Mouse (Mus musculus): Measurements from ENCODE around the gene Ostf1. TPM values are rescaled to one million over a fixed set of nuclear protein-coding genes. Genes with fewer than 3 reads are reported as not detected.

The Ostf1 gene
- total RNA-seq, 2 experiments from 2014 or later = 46.5 to 52.2 TPM

- intact Hi-C loops (cut with DNase I) = no loop called here
- DNase-seq = no peak
These were observed 53.2 kb downstream of the Ostf1 start for GRCm38 (mm10) chr19:18578216-18579011.

GRCm38 (mm10) chr19:18577348-18577747, 54.3 kb downstream of the Ostf1 start:
- DNase-seq = no peak
- intact Hi-C loops (cut with DNase I) = no loop called here

- intact Hi-C loops (cut with DNase I) = no loop called here
- no peak for DNase-seq
These were observed 55.7 kb downstream of the Ostf1 start for GRCm38 (mm10) chr19:18575891-18576290.

GRCm38 (mm10) chr19:18573907-18574306, 57.7 kb downstream of the Ostf1 start:
- intact Hi-C loops (cut with DNase I) = no loop called here

GRCm38 (mm10) chr19:18573443-18573842, 58.2 kb downstream of the Ostf1 start:
- no peak for DNase-seq
- intact Hi-C loops (cut with DNase I) = no loop called here

More at GRCm38 (mm10) chr19:18573907-18574306, 57.7 kb downstream of the Ostf1 start:
- no peak for DNase-seq

- no peak for DNase-seq
- intact Hi-C loops (cut with DNase I) = no loop called here
These were observed 62.1 kb downstream of the Ostf1 start for GRCm38 (mm10) chr19:18569496-18569895.

- intact Hi-C loops (cut with DNase I) = no loop called here
- DNase-seq = no peak
These were observed 62.7 kb downstream of the Ostf1 start for GRCm38 (mm10) chr19:18568828-18569430.

GRCm38 (mm10) chr19:18567936-18568827, 63.4 kb downstream of the Ostf1 start:
- intact Hi-C loops (cut with DNase I) = no loop called here
- DNase-seq = no peak

- DNase-seq = no peak
- intact Hi-C loops (cut with DNase I) = no loop called here
These were observed 64.1 kb downstream of the Ostf1 start for GRCm38 (mm10) chr19:18567501-18567900.

- intact Hi-C loops (cut with DNase I) = no loop called here
- DNase-seq = no peak
These were observed 73.9 kb downstream of the Ostf1 start for GRCm38 (mm10) chr19:18557708-18558107.

GRCm38 (mm10) chr19:18555645-18556044, 76.0 kb downstream of the Ostf1 start:
- intact Hi-C loops (cut with DNase I) = no loop called here
- no peak for DNase-seq

GRCm38 (mm10) chr19:18548668-18549067, 83.0 kb downstream of the Ostf1 start:
- peak; percentile 59 to 79 for DNase-seq
- intact Hi-C loops (cut with DNase I) = loop anchor here (2.0 to 10.0 kb wide), 4 partner anchors 676 to 1424 kb away; no protein-coding TSS in a partner anchor

Other genes starting within 250 kb of the Ostf1 start
- 1 to 10 TPM; 3.9 to 4.0 TPM for gene Nmrk1, start 127 bp upstream of the Ostf1 start, total RNA-seq (2021)
- 10 to 100 TPM; 23.1 to 24.7 TPM for gene Carnmt1, start 38.9 kb upstream of the Ostf1 start, total RNA-seq (2021)
- gene D030056L22Rik, start 81.4 kb upstream of the Ostf1 start, total RNA-seq (2021) = 10 to 100 TPM in 1 of 2 experiments, 1 to 10 TPM in 1; 9.8 to 11.5 TPM
- under 1 TPM; 0.12 to 0.15 TPM for gene Trpm6, start 118.2 kb upstream of the Ostf1 start, total RNA-seq (2021)